Mouse (Mus musculus) CH12.LX (cell line): ENCODE data around the gene P2rx7. TPM values are rescaled to one million over a fixed set of nuclear protein-coding genes. Genes with fewer than 3 reads are reported as not detected.

Experiments used
- DNase-seq: peaks from one replicate; pipeline ENCODE4 v3.0.0-alpha.2; 2013; ENCODE audit errors: extremely low read depth
- H3K27ac ChIP-seq: 2 replicates; pipeline ENCODE4 v1.5.1; 2012; ENCODE audit warnings: low read depth, mild to moderate bottlenecking, control low read depth, moderate library complexity; ENCODE audit not compliant: insufficient read depth
- H3K27me3 ChIP-seq: replicated peaks from 2 replicates; pipeline ENCODE3; 2012; ENCODE audit warnings: inconsistent platforms
- H3K36me3 ChIP-seq, 2 experiments: replicated peaks in 1 of 2; 2 replicates each; pipeline versions ENCODE3 to v1.6.1; 2012; ENCODE audit warnings: inconsistent platforms in 1 of 2, low read length in 1 of 2, mild to moderate bottlenecking in 1 of 2, mixed read lengths in 1 of 2, moderate library complexity in 1 of 2; ENCODE audit not compliant: control insufficient read depth in 1 of 2, insufficient read depth in 1 of 2
- H3K4me1 ChIP-seq, 2 experiments: 2 replicates each; pipeline ENCODE4 v1.6.1; 2012; ENCODE audit warnings: inconsistent platforms in 1 of 2, moderate library complexity in 1 of 2; ENCODE audit not compliant: insufficient read depth in 2 of 2, control insufficient read depth in 1 of 2
- H3K4me2 ChIP-seq: 2 replicates; pipeline ENCODE4 v1.6.1; 2012; ENCODE audit warnings: low read depth, mild to moderate bottlenecking, control low read depth; ENCODE audit not compliant: poor library complexity, insufficient read depth, severe bottlenecking
- H3K4me3 ChIP-seq, 3 experiments: fragments of 150-350 bp in 1 of 3; sonication (generic) in 1 of 3; replicated peaks in 1 of 3; 2 replicates each; pipeline versions ENCODE3 to v1.5.1; 2011 to 2012; ENCODE audit warnings: low read depth in 2 of 3, low read length in 2 of 3, mild to moderate bottlenecking in 2 of 3, moderate library complexity in 2 of 3, control low read depth in 1 of 3, improper control_type of control experiment in 1 of 3, inconsistent platforms in 1 of 3, mixed read lengths in 1 of 3; ENCODE audit not compliant: poor library complexity in 1 of 3
- H3K79me2 ChIP-seq: replicated peaks from 2 replicates; pipeline ENCODE4 v1.6.1; 2012; ENCODE audit warnings: mild to moderate bottlenecking, moderate library complexity; ENCODE audit not compliant: control insufficient read depth, poor library complexity, insufficient read depth, severe bottlenecking; ENCODE audit errors: extremely low read depth
- H3K9ac ChIP-seq: 2 replicates; pipeline ENCODE4 v1.6.1; 2012; ENCODE audit warnings: low read depth, mild to moderate bottlenecking, control low read depth, moderate library complexity; ENCODE audit not compliant: insufficient read depth
- H3K9me3 ChIP-seq: replicated peaks from 2 replicates; pipeline ENCODE3; 2012; ENCODE audit warnings: low read length, inconsistent platforms, mixed read lengths
- BHLHE40 ChIP-seq: IDR thresholded peaks from 2 replicates; pipeline ENCODE4 v1.6.1; 2011; ENCODE audit warnings: mild to moderate bottlenecking, low read depth, low read length, improper control_type of control experiment
- CHD1 ChIP-seq: IDR thresholded peaks from 2 replicates; pipeline ENCODE4 v1.6.1; 2012; ENCODE audit warnings: low read depth, low read length, improper control_type of control experiment, inconsistent platforms
- ELF1 ChIP-seq: IDR thresholded peaks from 2 replicates; pipeline ENCODE4 v1.6.1; 2014; ENCODE audit warnings: low read depth, mild to moderate bottlenecking, inconsistent platforms, low read length, improper control_type of control experiment
- HCFC1 ChIP-seq: IDR thresholded peaks from 2 replicates; pipeline ENCODE4 v1.6.1; 2012; ENCODE audit warnings: low read depth, mild to moderate bottlenecking, inconsistent platforms, low read length, improper control_type of control experiment
- JUN ChIP-seq: IDR thresholded peaks from 2 replicates; pipeline ENCODE4 v1.6.1; 2011; ENCODE audit warnings: low read depth, mild to moderate bottlenecking, low read length, improper control_type of control experiment, moderate library complexity; ENCODE audit not compliant: insufficient read depth
- JUND ChIP-seq: conservative IDR thresholded peaks from 2 replicates; pipeline ENCODE4 v1.6.1; 2011; ENCODE audit warnings: low read depth, low read length, improper control_type of control experiment
- KAT2A ChIP-seq: IDR thresholded peaks from 2 replicates; pipeline ENCODE4 v1.6.1; 2012; ENCODE audit warnings: low read length, improper control_type of control experiment, inconsistent platforms; ENCODE audit not compliant: insufficient replicate concordance
- MAFK ChIP-seq: IDR thresholded peaks from 2 replicates; pipeline ENCODE4 v1.6.1; 2011; ENCODE audit warnings: low read length, improper control_type of control experiment; ENCODE audit not compliant: insufficient replicate concordance
- MAX ChIP-seq: IDR thresholded peaks from 2 replicates; pipeline ENCODE4 v1.6.1; 2011; ENCODE audit warnings: low read length, improper control_type of control experiment
- MXI1 ChIP-seq: IDR thresholded peaks from 2 replicates; pipeline ENCODE4 v1.6.1; 2011; ENCODE audit warnings: mild to moderate bottlenecking, low read depth, low read length, improper control_type of control experiment
- MYC ChIP-seq: IDR thresholded peaks from 2 replicates; pipeline ENCODE4 v1.6.1; 2011; ENCODE audit warnings: low read depth, mild to moderate bottlenecking, improper control_type of control experiment, low read length
- NELFE ChIP-seq: IDR thresholded peaks from 2 replicates; pipeline ENCODE4 v1.6.1; 2011; ENCODE audit warnings: low read depth, low read length, improper control_type of control experiment
- NRF1 ChIP-seq: IDR thresholded peaks from 2 replicates; pipeline ENCODE4 v1.6.1; 2014; ENCODE audit warnings: low read depth, mild to moderate bottlenecking, inconsistent platforms, low read length, improper control_type of control experiment, moderate library complexity
- PAX5 ChIP-seq: IDR thresholded peaks from 2 replicates; pipeline ENCODE4 v1.6.1; 2012; ENCODE audit warnings: low read length, inconsistent platforms, mixed read lengths
- POLR2A ChIP-seq: IDR thresholded peaks from 2 replicates; pipeline ENCODE4 v1.6.1; 2011; ENCODE audit warnings: low read depth, mild to moderate bottlenecking, improper control_type of control experiment, low read length
- POLR2AphosphoS2 ChIP-seq: IDR thresholded peaks from 2 replicates; pipeline ENCODE4 v1.6.1; 2011; ENCODE audit warnings: low read depth, low read length, improper control_type of control experiment
- RAD21 ChIP-seq: IDR thresholded peaks from 2 replicates; pipeline ENCODE4 v1.6.1; 2011; ENCODE audit warnings: low read depth, mild to moderate bottlenecking, low read length, improper control_type of control experiment, moderate library complexity
- RCOR1 ChIP-seq: conservative IDR thresholded peaks from 2 replicates; pipeline ENCODE4 v1.6.1; 2012; ENCODE audit warnings: low read depth, mild to moderate bottlenecking, inconsistent platforms, low read length, improper control_type of control experiment
- SIN3A ChIP-seq: IDR thresholded peaks from 2 replicates; pipeline ENCODE4 v1.6.1; 2012; ENCODE audit warnings: low read length, improper control_type of control experiment, inconsistent platforms
- SMC3 ChIP-seq: IDR thresholded peaks from 2 replicates; pipeline ENCODE4 v1.6.1; 2011; ENCODE audit warnings: low read depth, low read length, improper control_type of control experiment
- TBP ChIP-seq: conservative IDR thresholded peaks from 2 replicates; pipeline ENCODE4 v1.6.1; 2011; ENCODE audit warnings: low read depth, low read length, improper control_type of control experiment
- TCF12 ChIP-seq: IDR thresholded peaks from 2 replicates; pipeline ENCODE4 v1.6.1; 2014; ENCODE audit warnings: low read depth, mild to moderate bottlenecking, inconsistent platforms, low read length, improper control_type of control experiment
- UBTF ChIP-seq: IDR thresholded peaks from 2 replicates; pipeline ENCODE4 v1.6.1; 2012; ENCODE audit warnings: low read depth, mild to moderate bottlenecking, inconsistent platforms, low read length, improper control_type of control experiment, moderate library complexity
- USF1 ChIP-seq: IDR thresholded peaks from 2 replicates; pipeline ENCODE4 v1.6.1; 2014; ENCODE audit warnings: low read depth, mild to moderate bottlenecking, inconsistent platforms, low read length, improper control_type of control experiment
- USF2 ChIP-seq: conservative IDR thresholded peaks from 2 replicates; pipeline ENCODE4 v1.6.1; 2011; ENCODE audit warnings: low read depth, low read length, improper control_type of control experiment
- ZKSCAN1 ChIP-seq: IDR thresholded peaks from 2 replicates; pipeline ENCODE4 v1.6.1; 2012; ENCODE audit warnings: low read depth, inconsistent platforms, low read length, improper control_type of control experiment, borderline replicate concordance
- ZMIZ1 ChIP-seq: IDR thresholded peaks from 2 replicates; pipeline ENCODE4 v1.6.1; 2012; ENCODE audit warnings: low read depth, mild to moderate bottlenecking, inconsistent platforms, low read length, improper control_type of control experiment
- ZNF384 ChIP-seq: IDR thresholded peaks from 2 replicates; pipeline ENCODE4 v1.6.1; 2012; ENCODE audit warnings: low read depth, low read length, improper control_type of control experiment, inconsistent platforms
- dilution Hi-C: fragments of 300-500 bp; cut with MboI; formaldehyde crosslinking; loops from 2 replicates; pipeline ENCODE4 v1.14.3; 2020; ENCODE audit warnings: low sequenced_read_pairs; ENCODE audit not compliant: extremely low pct_unique_long_range_greater_than_20kb, extremely low pct_ligation_motif_present
- in situ Hi-C: fragments of 300-500 bp; cut with MboI; formaldehyde crosslinking; loops from 3 replicates; pipeline ENCODE4 v1.14.3; 2019; ENCODE audit warnings: low sequenced_read_pairs, low pct_ligation_motif_present, low pct_unique_long_range_greater_than_20kb, mixed read lengths
- polyA plus RNA-seq: library from polyadenylated mRNA; unstranded; fragments of >175 nt; gene quantifications from 2 replicates; pipeline ENCODE4 v1.2.1, GENCODE M21; 2012; ENCODE audit warnings: low read depth; ENCODE audit not compliant: insufficient read length
- total RNA-seq, 2 experiments: library from RNA; depleted of rRNA; stranded (reverse); fragments of 300-350 nt in 1 of 2; fragments of >200 nt in 1 of 2; gene quantifications; 2 replicates each; pipeline ENCODE4 v1.2.3; 2012 to 2014

Gene P2rx7
- total and polyA plus RNA-seq, 3 experiments: 0.59 to 1.5 (median 1.5) TPM

DNA sequence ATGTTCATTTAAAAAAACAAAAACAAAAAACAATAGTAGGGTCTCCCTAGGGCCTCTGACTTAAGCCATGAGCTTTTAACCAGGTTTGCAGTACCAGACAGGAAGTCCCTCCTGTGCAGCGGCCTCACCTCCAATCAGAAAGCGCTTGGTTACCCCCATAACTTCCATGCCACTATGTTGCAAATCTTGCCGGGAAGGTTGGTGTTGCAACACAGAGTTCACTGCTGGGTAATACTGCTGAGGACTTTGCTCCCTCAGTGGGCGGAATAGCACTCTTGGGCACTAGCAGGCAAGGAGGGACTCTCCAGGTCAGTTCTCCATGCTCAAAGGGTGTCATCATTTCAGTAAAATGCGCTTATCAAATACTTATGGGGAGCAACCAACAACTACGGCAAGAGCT, 18.8 kb downstream of the P2rx7 start:
- H3K9ac ChIP-seq: no peak overlapping the region
- H3K4me1 ChIP-seq: 0 out of 4 replicates have a peak, but pooled peaks cover 0 to 3% of the 10 kb centered on the region in 2 experiments
- TF ChIP-seq POLR2A (no peak), MAFK (no peak), MYC (no peak), SMC3 (no peak), PAX5 (no peak), RAD21 (no peak), SIN3A (no peak), NRF1 (no peak), USF2 (no peak), RCOR1 (no peak), ZNF384 (no peak), ZMIZ1 (no peak), KAT2A (no peak), TCF12 (no peak), UBTF (no peak)
- no peaks in the 10 kb centered on the region for H3K9me3 ChIP-seq
- H3K4me2 ChIP-seq: no peak overlapping the region
- in situ Hi-C loops (no loop called here), dilution Hi-C loops (no loop called here)
- H3K4me3 ChIP-seq: no peak overlapping the region
- no peaks in the 10 kb centered on the region for H3K79me2 ChIP-seq
- H3K27ac ChIP-seq: no peak overlapping the region
- no peak for DNase-seq
- no peaks in the 10 kb centered on the region for H3K36me3 ChIP-seq
- no peaks in the 10 kb centered on the region for H3K27me3 ChIP-seq

DNA sequence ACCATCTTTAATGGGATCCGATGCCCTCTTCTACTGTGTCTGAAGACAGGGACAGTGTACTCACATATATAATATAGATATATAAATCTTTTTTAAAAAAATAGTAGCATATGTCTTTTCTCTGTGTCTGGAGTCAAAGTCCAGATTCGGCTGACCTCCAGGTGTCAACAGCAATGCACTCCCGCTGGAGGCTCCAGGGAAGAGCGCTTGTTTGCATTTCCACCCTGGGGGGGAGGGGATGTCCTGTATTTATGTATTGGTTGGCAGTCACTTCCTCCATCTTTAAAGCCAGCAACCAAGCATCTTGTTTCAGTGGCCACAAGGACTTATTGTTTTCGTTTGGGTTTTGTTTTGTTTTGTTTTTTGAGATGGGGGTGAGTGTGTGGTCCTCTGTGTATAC, 21.3 kb downstream of the P2rx7 start:
- Histone ChIP-seq H3K9ac (no peak overlapping the region), H3K27ac (no peak overlapping the region), H3K4me1 (0 out of 4 replicates have a peak, but pooled peaks cover 0 to 3% of the 10 kb centered on the region in 2 experiments), H3K4me2 (no peak overlapping the region), H3K79me2 (no peaks in the 10 kb centered on the region), H3K4me3 (no peak overlapping the region), H3K36me3 (no peaks in the 10 kb centered on the region), H3K9me3 (no peaks in the 10 kb centered on the region), H3K27me3 (no peaks in the 10 kb centered on the region)
- TF ChIP-seq MXI1 (no peak), HCFC1 (no peak), POLR2AphosphoS2 (no peak), MAX (no peak), PAX5 (no peak), USF1 (no peak), SMC3 (no peak), NELFE (no peak), RAD21 (no peak), JUND (no peak), RCOR1 (no peak), SIN3A (no peak), CHD1 (no peak), UBTF (no peak), ELF1 (no peak), TBP (no peak), ZKSCAN1 (no peak), BHLHE40 (no peak), JUN (no peak)
- in situ Hi-C loops: no loop called here
- DNase-seq: no peak
- dilution Hi-C loops: no loop called here
